Mouse (Mus musculus) midbrain, embryonic 11.5 days (tissue): Measurements from ENCODE around the gene Bcl6b. TPM values are rescaled to one million over a fixed set of nuclear protein-coding genes. Genes with fewer than 3 reads are reported as not detected.

Experiments used
- ATAC-seq: fragments of 200-750 bp; cut with Nextera tagmentation; 2 replicates; pipeline ENCODE4 v1.8.0; 2017; ENCODE audit warnings: moderate TSS enrichment, moderate library complexity; ENCODE audit not compliant: low FRiP score
- DNase-seq: peaks from one replicate; pipeline ENCODE4 v3.0.0; 2015; ENCODE audit warnings: low spot score; ENCODE audit errors: missing footprints
- H3K27ac ChIP-seq: fragments of 300-500 bp; sonication (generic); 2 replicates; pipeline ENCODE4 v1.5.1; 2014; ENCODE audit warnings: low read depth, low read length
- H3K27me3 ChIP-seq: fragments of 300-500 bp; sonication (generic); 2 replicates; pipeline ENCODE4 v1.6.1; 2014; ENCODE audit warnings: mild to moderate bottlenecking, low read length, moderate library complexity, mixed read lengths; ENCODE audit not compliant: control insufficient read depth, insufficient read depth
- H3K36me3 ChIP-seq: fragments of 300-500 bp; sonication (generic); 2 replicates; pipeline ENCODE4 v1.6.1; 2014; ENCODE audit warnings: mild to moderate bottlenecking, low read length, moderate library complexity, mixed read lengths; ENCODE audit not compliant: control insufficient read depth, insufficient read depth
- H3K4me1 ChIP-seq: fragments of 300-500 bp; sonication (generic); 2 replicates; pipeline ENCODE4 v1.6.1; 2014; ENCODE audit warnings: low read length; ENCODE audit not compliant: control insufficient read depth, insufficient read depth
- H3K4me2 ChIP-seq: fragments of 300-500 bp; sonication (generic); 2 replicates; pipeline ENCODE4 v1.6.1; 2014; ENCODE audit warnings: mild to moderate bottlenecking, moderate library complexity
- H3K4me3 ChIP-seq: fragments of 300-500 bp; sonication (generic); 2 replicates; pipeline ENCODE4 v1.5.1; 2014; ENCODE audit warnings: low read depth, low read length
- H3K9ac ChIP-seq: fragments of 300-500 bp; sonication (generic); 2 replicates; pipeline ENCODE4 v1.6.1; 2014; ENCODE audit warnings: low read length
- H3K9me3 ChIP-seq: fragments of 300-500 bp; sonication (generic); 2 replicates; pipeline ENCODE4 v1.6.1; 2016; ENCODE audit warnings: low read length; ENCODE audit not compliant: control insufficient read depth
- WGBS: fragments of 180-500 bp; shearing (Covaris S2); extraction: QIAGEN DNeasy Blood & Tissue Kit; methylation state at CpG from one replicate; pipeline ENCODE4 v1.1.7; 2014; 5-methylcytosine and 5-hydroxymethylcytosine counted together
- polyA plus RNA-seq: library from polyadenylated mRNA; unstranded; fragments of >200 nt; fragmentation: Nextera tagmentation; extraction: Ambion mirVana; gene quantifications from 2 replicates; pipeline ENCODE4 v1.2.1, GENCODE M21; 2014

Gene Bcl6b
- polyA plus RNA-seq, 1 experiment from 2014 or later, result 5.4 TPM

DNA sequence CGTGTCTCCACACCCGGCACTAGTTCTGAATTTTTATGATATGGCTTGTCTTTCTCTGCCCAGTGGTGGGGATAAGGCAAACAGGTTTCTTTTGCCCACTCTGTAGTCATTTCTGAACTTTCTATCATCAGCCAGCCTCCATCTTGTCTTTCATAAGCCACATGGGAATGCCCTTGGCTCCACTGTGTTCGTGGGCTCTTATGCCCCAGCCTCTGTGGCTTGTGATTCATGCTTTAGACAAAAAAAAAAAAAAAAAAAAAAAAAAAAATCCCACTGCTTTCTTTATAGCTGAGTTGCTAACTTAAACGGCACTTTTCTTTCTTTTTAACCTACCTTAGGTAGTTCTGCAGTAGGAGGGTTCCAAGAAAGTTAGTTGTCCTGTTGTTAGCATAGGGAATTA is 37.4 kb downstream of the Bcl6b start:
- ATAC-seq (no peak), DNase-seq (no peak)
- WGBS, result 85% methylated on average over 4 of the region's 4 CpGs
- Histone ChIP-seq H3K4me3 (no peak overlapping the region), H3K9ac (no peak overlapping the region), H3K9me3 (no peaks in the 10 kb centered on the region), H3K36me3 (no peaks in the 10 kb centered on the region), H3K27me3 (no peaks in the 10 kb centered on the region), H3K27ac (no peak overlapping the region), H3K4me2 (no peak overlapping the region), H3K4me1 (no peaks in the 10 kb centered on the region)

DNA sequence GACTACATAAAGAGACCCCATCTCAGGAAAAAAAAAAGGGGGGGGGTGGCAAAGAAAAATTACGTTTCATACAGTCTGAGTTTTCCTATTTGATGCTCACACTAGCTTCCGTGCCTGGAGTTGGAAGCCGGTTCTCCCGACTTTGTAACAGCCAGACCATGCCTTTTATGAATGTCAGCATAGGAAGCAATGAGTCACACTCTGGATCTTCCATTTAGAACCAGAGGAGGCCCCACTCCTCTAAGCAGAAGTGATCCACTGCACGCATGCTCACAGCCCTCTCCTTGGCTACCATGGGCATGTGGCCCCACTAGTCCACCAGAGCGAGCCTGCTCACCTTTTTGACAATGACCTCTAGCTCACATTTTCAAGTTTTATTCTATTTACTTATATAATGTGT is 38.4 kb downstream of the Bcl6b start:
- H3K36me3 ChIP-seq, result no peaks in the 10 kb centered on the region
- ATAC-seq (no peak), DNase-seq (no peak)
- 81% methylated on average over 6 of the region's 6 CpGs for WGBS
- H3K4me3 ChIP-seq, result no peak overlapping the region
- no peaks in the 10 kb centered on the region for H3K9me3 ChIP-seq
- no peak overlapping the region for H3K4me2 ChIP-seq
- H3K4me1 ChIP-seq, result no peaks in the 10 kb centered on the region
- no peak overlapping the region for H3K9ac ChIP-seq
- H3K27ac ChIP-seq, result no peak overlapping the region
- no peaks in the 10 kb centered on the region for H3K27me3 ChIP-seq

DNA sequence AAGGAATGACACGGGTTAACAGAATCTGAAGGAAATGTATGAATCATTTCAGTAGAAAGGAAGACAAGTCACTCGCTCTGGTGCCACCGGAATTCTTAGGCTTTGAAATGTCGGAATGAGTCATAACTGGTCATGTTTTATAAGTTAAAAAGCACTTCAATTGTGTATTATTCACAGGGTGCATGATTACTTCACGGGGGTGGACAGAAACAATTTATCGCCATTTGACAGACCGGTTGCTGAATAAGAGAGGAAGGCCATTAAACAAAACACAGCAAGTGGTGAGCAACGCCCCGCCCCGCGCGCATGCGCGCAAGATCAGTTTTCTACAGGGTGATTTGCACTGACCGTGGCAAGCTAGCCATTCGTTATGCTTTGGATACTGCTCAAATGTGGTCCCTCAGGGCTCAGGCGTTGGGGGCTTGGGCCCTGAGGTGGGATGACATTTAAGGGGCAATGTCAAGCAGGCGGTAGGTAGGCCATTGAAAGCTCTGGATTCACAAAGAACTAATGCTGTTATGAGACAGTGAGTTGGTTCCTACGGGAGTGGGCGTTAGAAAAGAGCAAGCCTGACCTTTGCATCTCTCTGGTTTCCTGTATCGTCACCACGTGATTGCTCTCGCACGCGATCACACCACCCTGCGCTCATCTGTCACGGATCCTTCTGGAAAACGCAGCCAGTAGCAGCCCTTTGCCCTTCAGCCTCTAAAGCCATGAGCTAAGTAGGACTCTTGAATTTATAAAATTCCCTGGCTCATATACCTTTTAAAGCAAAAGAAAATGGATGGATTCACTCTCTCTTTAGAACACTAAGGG is 40.1 kb downstream of the Bcl6b start:
- H3K27me3 ChIP-seq, result no peaks in the 10 kb centered on the region
- no peaks in the 10 kb centered on the region for H3K4me1 ChIP-seq
- WGBS, result 93% methylated on average over 28 of the region's 28 CpGs
- no peak overlapping the region for H3K4me2 ChIP-seq
- H3K4me3 ChIP-seq, result no peak overlapping the region
- no peak overlapping the region for H3K27ac ChIP-seq
- no peaks in the 10 kb centered on the region for H3K36me3 ChIP-seq
- H3K9ac ChIP-seq, result no peak overlapping the region
- DNase-seq (peak; percentile 33), ATAC-seq (no peak)
- no peaks in the 10 kb centered on the region for H3K9me3 ChIP-seq

DNA sequence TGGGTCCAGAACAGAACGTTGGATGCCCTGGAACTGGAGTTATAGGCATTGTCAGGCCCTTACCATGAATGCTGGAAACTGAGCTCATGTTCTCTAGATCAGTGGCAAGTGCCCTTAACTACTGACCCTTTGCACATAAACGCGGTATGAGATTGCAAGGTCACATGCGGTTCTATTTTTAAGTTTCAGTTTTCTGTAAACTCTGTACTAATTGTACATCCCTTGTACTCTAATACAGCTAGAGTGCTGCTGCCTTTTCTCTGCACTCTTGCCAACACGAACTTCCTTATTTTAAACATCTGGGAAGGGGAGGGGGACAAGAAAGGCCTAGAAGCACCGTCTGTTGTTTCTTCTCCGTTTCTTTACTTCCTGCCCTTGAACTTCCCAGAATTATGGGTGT is 44.5 kb downstream of the Bcl6b start:
- no peak overlapping the region for H3K4me3 ChIP-seq
- H3K4me1 ChIP-seq, result no peaks in the 10 kb centered on the region
- no peaks in the 10 kb centered on the region for H3K9me3 ChIP-seq
- ATAC-seq (no peak), DNase-seq (peak; percentile 73)
- H3K4me2 ChIP-seq, result no peak overlapping the region
- no peak overlapping the region for H3K9ac ChIP-seq
- H3K36me3 ChIP-seq, result no peaks in the 10 kb centered on the region
- H3K27me3 ChIP-seq, result no peaks in the 10 kb centered on the region
- no peak overlapping the region for H3K27ac ChIP-seq
- WGBS, result 82% methylated on average over 7 of the region's 7 CpGs

DNA sequence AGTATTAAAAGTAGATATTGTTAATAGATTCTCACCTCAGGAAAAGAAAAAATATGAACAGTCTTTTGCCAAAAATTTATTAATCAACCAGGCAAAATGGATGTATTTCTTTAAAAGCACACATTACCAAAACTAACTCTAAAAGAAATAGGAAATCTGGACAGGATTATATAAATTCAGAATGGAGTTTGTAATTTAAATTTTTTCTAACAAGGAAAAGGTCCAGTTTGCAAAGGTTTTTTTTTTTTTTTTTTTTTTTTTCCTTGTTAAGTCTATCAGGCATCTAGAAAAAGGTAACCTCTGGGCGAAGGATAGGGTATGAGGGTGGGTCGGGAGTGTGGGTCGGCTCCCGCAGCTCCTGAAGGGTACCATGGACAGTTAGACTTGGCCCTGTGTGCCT is 49.1 kb downstream of the Bcl6b start:
- DNase-seq, result peak; percentile 41
- Histone ChIP-seq H3K4me3 (no peak overlapping the region), H3K36me3 (no peaks in the 10 kb centered on the region), H3K4me1 (no peaks in the 10 kb centered on the region), H3K9ac (no peak overlapping the region), H3K27ac (no peak overlapping the region), H3K4me2 (no peak overlapping the region), H3K27me3 (no peaks in the 10 kb centered on the region), H3K9me3 (no peaks in the 10 kb centered on the region)
- 91% methylated on average over 4 of the region's 4 CpGs for WGBS
- ATAC-seq, result no peak

DNA sequence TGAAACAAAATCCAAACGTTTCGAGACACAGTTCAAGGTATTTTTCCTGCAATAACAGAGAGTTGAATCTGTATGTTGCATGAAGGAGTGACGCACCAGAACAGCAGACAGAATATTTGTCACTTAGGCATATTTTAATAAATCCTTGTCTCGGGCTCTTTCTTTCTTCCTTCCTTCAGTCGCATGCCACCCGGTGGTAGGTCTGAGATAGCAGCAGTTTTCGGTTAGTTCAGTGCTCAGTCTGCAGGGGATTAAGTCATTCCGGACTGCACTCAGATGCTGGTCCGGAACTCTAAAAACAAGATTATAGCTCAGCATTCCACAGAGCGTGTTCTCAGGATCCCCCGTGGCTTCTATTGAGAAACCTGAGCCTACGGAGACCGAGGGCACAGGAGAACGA is 50.2 kb downstream of the Bcl6b start:
- DNase-seq (peak; percentile 86), ATAC-seq (no peak)
- Histone ChIP-seq H3K9me3 (no peaks in the 10 kb centered on the region), H3K27ac (no peak overlapping the region), H3K4me3 (no peak overlapping the region), H3K4me1 (no peaks in the 10 kb centered on the region), H3K9ac (no peak overlapping the region), H3K27me3 (no peaks in the 10 kb centered on the region), H3K36me3 (no peaks in the 10 kb centered on the region), H3K4me2 (no peak overlapping the region)
- 30% methylated on average over 14 of the region's 14 CpGs for WGBS

DNA sequence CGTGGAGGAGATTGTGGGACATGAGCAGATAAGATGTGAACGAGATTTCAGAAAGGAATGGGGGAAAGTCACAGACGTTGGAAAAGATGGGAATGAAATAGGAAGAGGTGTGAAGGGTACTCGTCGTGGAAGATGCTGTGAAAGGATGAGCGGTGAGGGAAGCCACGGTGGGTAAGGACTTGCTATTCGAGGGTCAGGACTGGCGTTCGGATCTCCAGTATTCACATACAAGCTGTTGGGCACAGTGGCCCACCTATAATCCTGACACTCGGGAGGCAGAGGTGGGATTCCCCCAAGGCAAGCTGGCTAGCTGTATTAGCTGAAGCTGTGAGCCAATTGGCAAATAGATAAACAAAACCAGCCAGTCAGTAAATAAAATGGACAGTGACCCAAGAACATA is 50.8 kb downstream of the Bcl6b start:
- Histone ChIP-seq H3K36me3 (no peaks in the 10 kb centered on the region), H3K9me3 (no peaks in the 10 kb centered on the region), H3K9ac (no peak overlapping the region), H3K27ac (no peak overlapping the region), H3K27me3 (no peaks in the 10 kb centered on the region), H3K4me2 (no peak overlapping the region), H3K4me3 (no peak overlapping the region), H3K4me1 (no peaks in the 10 kb centered on the region)
- DNase-seq (peak; percentile 54), ATAC-seq (no peak)
- 82% methylated on average over 11 of the region's 11 CpGs for WGBS

DNA sequence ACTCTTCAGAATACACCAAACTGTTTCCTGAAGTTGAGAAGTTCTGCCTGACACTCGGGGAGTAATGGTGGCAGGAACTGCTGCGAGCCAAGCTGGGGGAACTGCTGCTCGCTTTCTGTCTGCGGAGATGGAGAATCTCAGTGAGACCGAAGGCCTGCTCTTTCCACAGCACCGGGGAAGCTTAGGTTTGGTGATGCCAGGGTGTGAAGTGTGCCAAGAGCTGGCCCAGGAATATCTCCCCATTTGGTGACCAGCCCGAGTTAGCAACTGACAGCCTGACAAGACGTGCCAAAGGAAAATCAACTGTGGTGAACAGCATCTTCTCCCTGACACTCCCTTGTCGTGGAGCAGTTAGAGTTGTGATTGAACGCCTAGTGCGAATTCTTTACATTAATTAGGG is 51.3 kb downstream of the Bcl6b start:
- Histone ChIP-seq H3K36me3 (no peaks in the 10 kb centered on the region), H3K27ac (no peak overlapping the region), H3K4me3 (no peak overlapping the region), H3K4me2 (no peak overlapping the region), H3K4me1 (no peaks in the 10 kb centered on the region), H3K27me3 (no peaks in the 10 kb centered on the region), H3K9me3 (no peaks in the 10 kb centered on the region), H3K9ac (no peak overlapping the region)
- DNase-seq, result no peak
- no peak for ATAC-seq
- WGBS, result 87% methylated on average over 11 of the region's 11 CpGs

DNA sequence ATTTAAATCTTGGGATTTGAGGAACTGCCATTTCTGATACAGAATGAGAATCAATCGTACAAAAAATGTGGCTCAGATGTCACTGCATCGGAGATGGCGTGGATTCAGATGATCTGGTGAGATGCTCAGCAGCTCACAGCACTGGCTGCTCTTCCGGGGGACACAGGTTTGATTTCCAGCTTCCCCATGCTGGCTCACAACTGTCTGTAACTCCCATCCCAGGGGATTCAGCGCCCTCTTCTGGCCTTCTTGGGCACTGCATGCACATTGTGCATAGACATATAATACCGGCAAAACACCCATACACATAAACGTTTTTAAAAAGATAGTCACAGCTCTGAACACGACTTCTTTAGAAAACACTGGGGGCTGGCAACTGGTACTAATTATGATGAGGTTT is 52.0 kb downstream of the Bcl6b start:
- DNase-seq (peak; percentile 84), ATAC-seq (no peak)
- WGBS, result 68% methylated on average over 8 of the region's 8 CpGs

More for the DNA sequence above, 52.0 kb downstream of the Bcl6b start:
- Histone ChIP-seq H3K9me3 (no peaks in the 10 kb centered on the region), H3K27ac (no peak overlapping the region), H3K9ac (no peak overlapping the region), H3K4me3 (no peak overlapping the region), H3K4me1 (no peaks in the 10 kb centered on the region), H3K27me3 (no peaks in the 10 kb centered on the region), H3K36me3 (no peaks in the 10 kb centered on the region), H3K4me2 (no peak overlapping the region)
